Mouse (Mus musculus): ENCODE results near the gene Ccdc155.

- no peak for TF ChIP-seq CTCF (IDR thresholded peaks at IDR 0.05; ENCODE audit: extremely low read depth, insufficient read depth, insufficient read length, insufficient replicate concordance)
- TF ChIP-seq POLR2A (IDR thresholded peaks at IDR 0.05; ENCODE audit: low read depth, low read length): no peak
Observed at GRCm38 (mm10) chr7:45221680-45222079, 17.0 kb upstream of the Ccdc155 start.

All from spleen, adult 2 months (tissue).